Mouse (Mus musculus): ENCODE data around the gene Rpap3. TPM values are rescaled to one million over a fixed set of nuclear protein-coding genes. Genes with fewer than 3 reads are reported as not detected.
"Not testable (repeated sequence)": the region's sequence is repeated elsewhere in the genome, so short reads cannot be mapped to it uniquely, and the experiment has no call there.

Gene Rpap3
- total RNA-seq, 2 experiments from 2014 or later, result 10.2 to 13.2 TPM

DNA sequence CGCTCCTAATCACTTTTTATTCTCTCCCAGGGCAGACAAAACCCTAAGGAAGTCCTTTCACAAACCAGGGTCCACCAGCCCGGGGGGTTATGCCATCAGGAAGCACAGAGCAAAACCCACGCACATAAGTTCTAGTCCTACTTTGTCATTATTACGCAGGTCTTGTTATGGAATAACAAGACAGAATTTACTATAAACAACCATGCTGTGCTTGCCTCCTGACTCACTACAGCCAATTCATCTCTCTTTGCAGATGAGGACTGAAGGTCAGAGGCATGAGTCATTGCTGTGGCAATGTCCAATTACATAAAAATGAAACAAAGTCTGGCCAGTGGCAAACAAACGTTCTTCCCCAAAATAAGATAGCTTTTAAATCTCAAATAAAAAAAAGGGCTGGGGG, 12.2 kb downstream of the Rpap3 start:
- no peak for DNase-seq

DNA sequence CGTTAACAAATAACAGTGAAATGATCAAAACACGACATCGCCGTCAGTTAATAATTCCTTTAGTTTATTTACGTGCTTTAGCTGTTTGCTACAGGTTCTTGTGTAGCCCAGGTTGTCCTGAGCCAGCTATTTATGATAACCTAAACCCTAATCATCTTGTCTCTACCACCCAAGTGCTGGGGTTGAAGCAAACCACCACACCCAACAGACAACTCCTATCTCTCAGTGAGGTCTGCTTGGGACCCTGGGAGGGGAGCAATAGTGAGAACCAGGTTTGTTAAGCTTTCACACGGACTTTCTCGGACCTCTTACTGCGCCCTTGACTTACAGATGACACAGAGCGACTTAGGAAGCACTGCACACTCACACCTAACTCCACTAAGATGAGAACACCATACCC, 21.5 kb downstream of the Rpap3 start:
- no peak for DNase-seq

DNA sequence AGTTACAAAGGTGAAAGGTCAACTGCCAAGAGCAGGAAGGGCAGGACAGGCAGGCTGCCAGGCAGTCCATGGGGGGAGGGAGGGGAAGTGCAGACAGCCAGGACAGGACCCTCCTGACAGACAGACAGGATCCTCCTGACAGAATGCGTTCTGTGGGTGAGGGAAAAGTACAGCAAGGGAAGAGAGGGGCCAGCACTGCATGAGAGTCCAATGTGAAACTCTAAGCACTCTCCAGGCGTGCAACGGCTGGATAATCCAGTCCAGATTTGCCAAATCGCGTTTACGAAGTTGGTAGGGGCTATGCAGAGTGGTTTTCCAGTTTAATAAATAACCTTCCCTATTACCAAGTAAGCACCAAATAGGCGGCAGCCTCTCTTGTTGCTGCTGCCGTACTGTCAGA, 23.6 kb downstream of the Rpap3 start:
- DNase-seq, result no peak

- no peak for DNase-seq
Observed at GRCm38 (mm10) chr15:97679991-97680681, 25.5 kb downstream of the Rpap3 start.

DNA sequence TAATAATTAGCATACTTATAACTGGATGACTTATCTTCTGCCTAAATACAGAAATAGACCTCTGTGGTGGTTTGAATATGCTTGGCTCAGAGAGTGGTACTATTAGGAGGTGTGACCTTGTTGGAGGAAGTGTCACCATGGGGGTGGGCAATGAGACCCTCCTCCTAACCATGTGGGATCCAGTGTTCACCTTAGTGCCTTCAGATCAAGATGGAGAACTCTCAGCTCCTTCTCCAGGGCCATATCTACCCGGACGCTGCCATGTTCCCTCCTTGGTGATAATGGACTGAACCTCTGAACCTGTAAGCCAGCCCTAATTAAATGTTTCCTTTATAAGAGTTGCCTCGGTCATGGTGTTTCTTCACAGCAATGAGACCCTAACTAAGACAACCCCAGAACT, 28.3 kb downstream of the Rpap3 start:
- DNase-seq, result no peak

DNA sequence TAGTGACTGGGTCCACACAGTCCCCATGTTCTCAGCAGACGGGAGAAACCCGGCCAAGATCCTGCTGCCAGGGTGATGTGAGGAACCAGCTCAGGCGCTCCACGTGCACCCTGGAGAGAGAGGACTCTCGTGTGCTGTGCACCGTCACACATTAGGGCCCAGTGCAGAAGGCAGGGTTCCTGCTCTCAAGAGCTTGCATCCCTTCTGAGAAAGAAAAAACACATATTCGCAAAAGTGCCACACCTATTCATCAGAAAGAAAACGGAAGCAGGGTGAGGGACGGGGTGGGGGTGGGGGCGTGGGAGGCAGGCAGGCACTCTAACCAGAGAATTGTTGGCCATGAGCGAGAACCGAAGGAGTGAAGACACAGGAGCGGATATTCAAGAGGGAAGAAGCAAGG, 29.7 kb downstream of the Rpap3 start:
- no peak for DNase-seq

- no peak for DNase-seq
Observed at GRCm38 (mm10) chr15:97674423-97674822, 31.2 kb downstream of the Rpap3 start.

- no peak for DNase-seq
Observed at GRCm38 (mm10) chr15:97673256-97674000, 32.2 kb downstream of the Rpap3 start.

DNA sequence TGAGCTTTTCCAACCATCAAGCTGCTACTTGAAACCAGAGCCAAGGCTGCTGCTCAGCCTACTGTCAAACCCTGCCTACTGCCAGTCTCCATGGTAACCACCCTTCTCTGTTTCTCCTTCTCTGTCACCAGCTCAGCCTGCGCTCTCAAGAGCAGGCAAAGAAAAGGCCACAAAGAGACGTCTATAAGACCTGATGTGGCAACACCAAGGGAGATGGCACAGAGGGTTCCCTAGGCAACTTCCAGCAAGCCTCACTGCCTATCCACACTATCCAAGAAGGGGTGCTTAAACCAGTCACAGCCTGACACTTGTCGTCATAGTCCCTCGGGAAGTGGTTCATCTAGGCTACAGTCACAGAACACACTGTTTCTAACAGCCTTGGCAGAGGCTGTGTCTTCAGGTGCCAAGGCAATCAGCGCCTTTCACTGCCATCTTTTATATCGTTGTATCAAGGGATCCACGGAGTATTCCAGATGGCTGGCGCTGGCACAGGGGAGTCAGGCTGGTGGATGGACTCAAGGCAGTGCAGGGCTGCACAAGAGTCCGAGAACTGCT, 33.3 kb downstream of the Rpap3 start:
- no peak for DNase-seq

GRCm38 (mm10) chr15:97670554-97670953, 35.1 kb downstream of the Rpap3 start:
- no peak for DNase-seq

- DNase-seq, result not testable (repeated sequence)
Observed at GRCm38 (mm10) chr15:97668158-97668877, 37.3 kb downstream of the Rpap3 start.

GRCm38 (mm10) chr15:97667437-97667836, 38.2 kb downstream of the Rpap3 start:
- peak; percentile 53 for DNase-seq

GRCm38 (mm10) chr15:97666457-97666770, 39.2 kb downstream of the Rpap3 start:
- DNase-seq, result no peak

- no peak for DNase-seq
Observed at GRCm38 (mm10) chr15:97665770-97666456, 39.7 kb downstream of the Rpap3 start.

- no peak for DNase-seq
Observed at GRCm38 (mm10) chr15:97664981-97665668, 40.5 kb downstream of the Rpap3 start.

DNA sequence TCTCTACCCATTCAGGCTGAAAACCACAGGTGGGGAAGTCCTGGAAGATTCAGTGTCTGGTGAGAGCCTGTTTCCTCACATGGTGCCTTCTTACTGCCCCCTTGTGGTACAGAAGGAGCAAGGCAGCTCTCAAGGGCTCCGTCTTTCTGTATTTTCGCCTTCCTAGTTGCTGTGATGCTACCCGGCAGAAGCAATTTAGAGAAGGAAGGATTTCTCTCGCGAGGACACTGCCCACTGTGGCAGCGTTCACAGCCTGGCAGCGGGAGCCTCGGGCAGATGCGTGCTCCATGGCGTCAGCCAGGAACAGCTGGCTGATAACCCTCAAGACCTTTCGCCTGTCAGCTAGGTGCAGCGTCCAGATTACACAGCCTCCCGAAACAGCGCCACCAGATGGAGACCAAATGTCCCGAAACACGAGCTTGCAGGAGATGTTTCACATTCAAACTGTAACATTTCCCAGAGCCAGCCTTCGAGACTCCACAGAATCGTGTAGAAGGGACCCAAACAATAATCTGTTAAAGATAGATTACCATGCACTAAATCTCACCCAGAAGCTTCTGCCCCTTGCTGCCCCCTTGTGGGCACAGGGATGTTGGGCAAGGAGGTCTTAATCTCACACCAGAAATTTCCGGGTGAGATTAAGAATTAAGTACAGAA, 41.7 kb downstream of the Rpap3 start:
- DNase-seq, result peak; percentile 73

DNA sequence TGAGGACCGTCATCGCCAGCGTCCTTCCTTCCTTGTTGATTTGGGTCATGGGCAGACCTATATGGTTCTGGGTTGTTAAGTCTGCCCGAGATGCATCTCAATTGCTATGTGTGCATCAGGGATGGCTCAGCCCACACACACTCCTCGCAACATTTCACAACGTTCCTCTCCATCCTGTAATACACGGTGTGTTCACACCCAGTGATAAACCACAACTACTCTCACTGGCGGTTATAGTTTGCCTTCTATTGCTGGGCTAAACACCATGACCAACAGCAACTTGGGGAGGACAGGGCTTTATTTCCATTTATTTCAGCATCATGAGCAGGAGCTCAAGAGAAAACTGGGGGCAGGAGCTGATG, 46.9 kb downstream of the Rpap3 start:
- DNase-seq, result no peak

- no peak for DNase-seq
Observed at GRCm38 (mm10) chr15:97657856-97658754, 47.5 kb downstream of the Rpap3 start.

DNA sequence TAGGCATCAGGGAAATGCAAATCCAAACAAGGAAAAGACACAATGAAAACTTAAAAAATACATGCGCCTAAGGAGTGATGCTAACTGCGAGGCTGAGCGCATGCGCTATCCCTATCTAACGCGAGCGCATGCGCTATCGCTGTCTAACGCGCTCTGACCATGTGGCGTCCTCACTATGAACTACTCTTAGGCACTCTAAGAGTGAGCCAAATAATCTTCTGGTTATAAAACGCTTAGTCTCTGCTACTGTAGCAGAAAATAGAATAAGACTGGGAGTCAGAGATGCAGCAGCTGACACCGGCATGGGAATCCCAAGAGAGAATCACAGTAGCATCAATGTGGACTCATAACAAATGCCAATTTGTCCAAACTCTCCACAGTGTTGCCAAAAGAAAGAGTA, 48.2 kb downstream of the Rpap3 start:
- no peak for DNase-seq

DNA sequence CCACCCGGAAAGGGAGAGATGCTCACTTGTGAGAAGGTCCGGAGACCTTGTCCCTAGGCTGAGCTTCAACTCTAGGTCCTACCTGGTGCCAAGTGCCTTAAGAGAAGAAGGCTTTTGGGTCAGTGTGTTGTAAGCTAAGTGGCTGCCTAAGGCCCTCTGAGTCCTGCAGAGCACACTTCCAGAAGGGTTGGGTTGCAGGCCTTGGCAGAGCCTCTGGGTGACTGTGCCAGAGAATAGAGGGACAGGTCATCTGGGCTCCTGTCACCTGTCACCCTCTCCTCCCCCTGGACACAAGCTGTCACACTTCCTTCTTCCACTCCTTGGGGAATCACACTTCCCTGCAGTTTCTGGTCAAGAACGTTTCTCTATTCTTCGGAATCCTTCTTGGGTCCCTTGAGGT, 55.9 kb downstream of the Rpap3 start:
- DNase-seq, result no peak

All from gastrocnemius, postnatal 10 days (tissue).